Mouse (Mus musculus) CD4-positive helper T cell, adult 2 months (primary cell): ENCODE results near the gene Plvap.

Source experiments
- DNase-seq: peaks from one replicate; pipeline ENCODE4 v3.0.0-alpha.2; 2012; ENCODE audit warnings: low read depth, missing footprints, low spot score

The Plvap gene

GRCm38 (mm10) chr8:71467201-71467600 is 44.4 kb downstream of the Plvap start:
- DNase-seq, result no peak

DNA sequence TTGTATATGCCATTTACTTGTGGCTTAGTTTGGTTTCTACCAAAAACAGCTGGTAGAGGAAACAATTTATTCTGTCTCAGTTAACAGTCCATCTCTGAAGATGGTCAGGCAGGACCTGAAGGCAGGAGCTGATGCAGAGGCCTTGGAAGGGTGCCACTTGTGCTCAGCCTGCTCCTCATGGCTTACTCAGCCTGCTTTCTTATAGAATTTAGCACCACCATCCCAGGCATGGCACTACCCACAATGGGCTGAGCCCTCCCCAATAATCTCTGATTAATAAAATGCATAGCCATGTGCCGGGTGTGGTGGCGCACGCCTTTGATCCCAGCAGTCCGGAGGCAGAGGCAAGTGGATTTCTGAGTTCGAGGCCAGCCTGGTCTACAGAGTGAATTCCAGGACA is 45.4 kb downstream of the Plvap start:
- DNase-seq, result no peak

DNA sequence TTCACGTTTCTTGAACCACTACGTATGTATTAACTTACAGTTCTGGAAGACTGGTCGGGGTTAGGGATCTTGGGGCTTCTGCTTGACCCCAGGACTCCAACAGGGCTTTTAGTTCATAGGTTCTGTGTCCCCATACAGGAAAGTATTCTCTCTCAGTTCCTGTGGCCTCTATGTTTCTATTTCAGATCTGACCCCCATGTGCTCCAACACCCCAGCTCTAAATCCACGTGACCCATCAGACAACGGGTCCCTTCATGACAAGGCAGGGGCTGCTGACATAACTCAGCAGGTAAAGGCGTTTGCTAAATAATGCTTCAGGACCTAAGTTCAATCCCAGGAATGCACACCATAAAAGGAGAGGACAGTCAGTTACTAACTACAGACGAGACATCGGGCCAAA is 45.8 kb downstream of the Plvap start:
- no peak for DNase-seq

GRCm38 (mm10) chr8:71464513-71465500 is 46.7 kb downstream of the Plvap start, which contains the start of gene Mrpl34:
TSS of gene Mrpl34 (plus strand) at chr8:71464959.
- peak; percentile 99 for DNase-seq

- peak; percentile 95 for DNase-seq
Observed at GRCm38 (mm10) chr8:71463188-71464033, 48.1 kb downstream of the Plvap start, which contains the start of gene Abhd8. TSS of gene Abhd8 (minus strand) at chr8:71463655.

DNA sequence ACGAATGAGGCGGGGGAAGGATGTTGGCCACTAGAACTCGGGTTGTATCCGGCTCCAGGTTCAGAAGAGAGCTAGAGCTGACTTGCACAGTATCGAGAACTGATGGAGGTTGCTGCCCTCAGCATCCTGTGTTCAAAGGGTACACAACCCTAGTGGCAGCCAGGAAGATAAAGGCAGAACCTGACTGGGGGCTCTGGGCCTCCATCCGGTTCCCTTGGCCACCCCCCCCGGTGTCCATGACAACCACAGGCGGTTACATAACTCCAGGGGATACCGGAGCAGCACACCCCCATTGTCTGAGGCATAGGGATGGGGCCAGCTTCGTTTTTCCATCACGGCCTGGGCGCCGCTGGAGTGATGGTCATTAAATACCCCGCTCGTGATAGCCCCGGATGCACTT is 48.8 kb downstream of the Plvap start:
- DNase-seq, result peak; percentile 96

DNA sequence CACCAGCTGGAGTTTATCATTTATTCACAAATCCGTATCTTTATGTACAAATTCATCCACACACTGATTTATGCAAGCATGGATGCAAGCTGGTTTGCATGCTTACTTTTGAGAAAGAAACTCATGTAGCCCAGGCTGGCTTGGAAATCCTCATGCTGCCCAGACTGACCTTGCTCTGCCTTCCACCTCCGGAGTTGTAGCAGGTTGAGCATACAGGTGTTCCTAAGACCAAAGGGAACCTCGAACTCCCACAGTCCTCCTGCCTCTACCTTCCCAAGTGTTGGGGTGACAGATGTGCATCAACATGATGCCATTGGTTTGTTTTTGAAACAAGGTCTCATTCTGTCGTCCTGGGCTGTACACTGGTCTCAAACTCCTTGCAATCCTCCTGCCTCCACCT is 49.4 kb downstream of the Plvap start:
- DNase-seq, result no peak

DNA sequence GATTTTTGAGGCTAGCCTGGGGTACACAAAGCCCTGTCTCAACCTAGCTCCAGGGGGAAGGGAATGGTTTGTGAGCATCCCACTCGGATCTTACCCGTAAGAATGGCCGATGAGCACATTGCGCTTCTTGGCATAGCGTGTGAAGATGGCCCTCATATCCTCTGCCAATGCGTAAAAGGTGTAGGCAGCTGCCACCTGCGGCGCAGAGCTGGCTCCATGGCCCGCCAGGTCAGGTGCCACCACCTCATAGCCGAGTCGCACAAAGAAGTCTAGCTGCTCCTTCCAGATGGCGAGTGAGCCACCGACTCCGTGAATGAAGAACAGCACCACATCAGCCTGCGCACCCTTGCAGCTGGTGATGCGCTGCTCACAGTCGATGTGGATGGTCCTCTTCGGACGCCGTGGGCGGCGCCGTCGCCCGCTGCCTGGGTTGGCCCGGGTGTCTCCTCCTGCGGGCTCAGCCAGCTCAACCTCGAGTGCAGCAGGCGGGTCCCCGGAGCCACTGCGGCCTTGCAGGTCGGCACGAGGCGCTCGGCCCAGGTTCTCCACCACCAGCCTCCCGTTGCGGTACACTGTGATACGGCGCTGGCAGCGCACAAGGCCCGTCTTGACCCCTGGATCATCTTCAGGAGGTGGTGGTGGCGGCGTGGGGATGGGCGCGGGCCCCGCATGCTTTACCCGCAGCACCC is 50.3 kb downstream of the Plvap start:
- no peak for DNase-seq

DNA sequence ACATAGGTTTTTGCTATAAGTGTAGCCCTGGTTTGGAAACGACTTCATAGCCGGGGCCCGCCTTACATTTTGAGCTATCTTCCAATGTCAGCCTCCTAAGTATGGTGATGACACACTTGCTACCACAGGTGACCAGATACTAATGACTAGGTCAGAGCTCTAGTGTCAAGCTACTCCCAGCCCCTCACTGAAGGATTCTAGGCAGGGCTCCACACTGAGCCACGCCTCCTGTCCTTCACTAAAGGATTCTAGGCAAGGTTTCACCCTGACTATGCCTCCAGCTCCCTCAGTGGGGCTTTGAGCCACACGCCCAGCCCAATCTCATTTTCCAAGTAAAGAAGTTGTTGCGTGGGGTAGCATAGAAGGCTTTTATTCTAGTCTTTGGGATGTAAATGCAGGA is 50.8 kb downstream of the Plvap start:
- no peak for DNase-seq

DNA sequence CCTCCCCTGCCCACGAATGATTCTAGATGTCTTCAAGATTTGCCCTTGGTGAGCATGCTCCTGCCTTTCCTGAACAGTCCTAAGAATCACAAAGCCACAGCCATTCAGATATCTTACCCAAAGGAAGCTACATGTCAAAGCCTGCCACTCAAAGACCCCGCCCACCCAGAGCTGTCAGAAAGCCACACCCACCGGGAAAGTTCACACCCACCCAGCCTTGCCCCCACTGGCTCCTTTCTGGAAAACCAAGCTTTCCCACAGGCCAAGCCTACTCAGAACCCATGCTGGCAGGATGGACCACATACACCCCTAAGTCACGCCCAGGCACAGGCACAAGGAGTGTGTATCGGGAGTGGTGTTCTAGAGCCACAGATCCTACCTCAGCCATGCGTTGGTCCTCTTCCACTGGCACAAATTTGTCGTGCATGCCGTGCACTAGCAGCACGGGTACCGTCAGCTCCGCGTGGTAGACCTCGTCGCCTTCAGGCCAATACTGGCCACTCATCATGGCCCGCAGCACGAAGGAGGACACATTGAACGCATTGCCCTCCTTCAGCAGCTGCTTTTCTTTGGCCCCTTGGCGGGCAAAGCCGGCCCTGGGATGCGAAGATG is 53.8 kb downstream of the Plvap start:
- DNase-seq, result no peak

GRCm38 (mm10) chr8:71456906-71457305 is 54.6 kb downstream of the Plvap start:
- no peak for DNase-seq

DNA sequence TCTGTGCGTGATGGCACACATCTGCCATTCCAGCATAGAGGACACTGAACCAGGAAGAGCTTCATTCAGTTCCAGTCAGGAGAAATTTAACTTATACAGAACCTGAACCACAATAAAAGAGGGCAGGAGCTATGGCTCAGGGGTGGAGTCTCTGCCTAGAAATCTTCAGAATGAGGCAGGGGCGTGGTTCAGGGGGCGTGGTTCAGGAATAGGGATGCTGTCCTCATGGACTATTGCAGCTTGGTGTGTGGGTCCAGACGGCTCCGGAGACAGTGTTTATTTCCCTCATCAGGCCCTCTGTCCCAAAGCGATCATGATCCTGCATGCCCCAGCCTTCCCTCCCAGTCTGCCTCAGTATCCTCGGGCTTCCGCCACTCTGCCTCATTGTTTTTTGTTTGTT is 56.9 kb downstream of the Plvap start:
- no peak for DNase-seq

- no peak for DNase-seq
Observed at GRCm38 (mm10) chr8:71452669-71453068, 58.9 kb downstream of the Plvap start.

GRCm38 (mm10) chr8:71451777-71452176 is 59.8 kb downstream of the Plvap start:
- DNase-seq, result no peak

- no peak for DNase-seq
Observed at GRCm38 (mm10) chr8:71451337-71451736, 60.2 kb downstream of the Plvap start.
